Mouse (Mus musculus): Measurements from ENCODE around the gene Mecr. TPM values are rescaled to one million over a fixed set of nuclear protein-coding genes. Genes with fewer than 3 reads are reported as not detected.
A peak's percentile ranks its signal among the peaks of the same experiment; 100 is the strongest.

The Mecr gene
- polyA plus RNA-seq, 1 experiment from 2014 or later, result 39.0 TPM

DNA sequence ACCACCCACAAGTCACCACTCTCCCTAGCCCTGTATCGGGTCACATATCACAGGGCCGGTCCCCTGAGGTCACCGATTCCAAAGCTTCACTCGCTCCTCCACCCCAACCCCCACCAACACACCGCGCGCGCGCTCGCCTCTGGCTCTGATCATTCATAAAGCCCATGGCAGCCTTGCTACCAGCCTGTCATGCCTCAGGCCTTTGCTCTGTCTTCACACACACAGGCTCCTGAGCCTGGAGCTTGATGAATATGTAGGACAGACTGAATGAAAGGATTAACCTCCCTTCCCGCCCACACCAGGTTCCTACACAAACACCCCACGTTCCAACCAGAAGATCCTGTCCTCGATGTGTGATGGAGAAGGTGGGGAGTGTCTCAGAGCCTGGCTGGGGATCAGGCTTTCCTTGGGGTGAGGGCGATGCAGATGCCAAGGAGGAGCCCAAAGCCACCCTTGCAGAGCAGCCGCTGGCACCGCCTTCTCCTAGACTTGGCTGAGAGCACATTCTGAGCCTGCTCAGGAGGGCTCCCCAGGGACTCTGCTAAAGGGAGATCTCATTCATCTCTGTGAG lies 22.0 kb upstream of the Mecr start:
- H3K27ac ChIP-seq, result no peak overlapping the region; the same call in 1 of the 2 replicates
- 11% methylated on average over 16 of the region's 16 CpGs for WGBS
- H3K4me3 ChIP-seq, result no peak overlapping the region
- H3K4me1 ChIP-seq, result peaks cover 29% of the 10 kb centered on the region
- H3K4me2 ChIP-seq, result 0 out of 2 replicates have a peak overlapping the region, but pooled peaks have one; percentile 1
- no peaks in the 10 kb centered on the region for H3K27me3 ChIP-seq
- peak; percentile 36; the same call in 1 of the 2 replicates for ATAC-seq
- H3K9ac ChIP-seq, result no peak overlapping the region
- peaks cover 21% of the 10 kb centered on the region for H3K36me3 ChIP-seq (ENCODE audit: poor library complexity, severe bottlenecking)
- no peaks in the 10 kb centered on the region for H3K9me3 ChIP-seq (replicated peaks)

DNA sequence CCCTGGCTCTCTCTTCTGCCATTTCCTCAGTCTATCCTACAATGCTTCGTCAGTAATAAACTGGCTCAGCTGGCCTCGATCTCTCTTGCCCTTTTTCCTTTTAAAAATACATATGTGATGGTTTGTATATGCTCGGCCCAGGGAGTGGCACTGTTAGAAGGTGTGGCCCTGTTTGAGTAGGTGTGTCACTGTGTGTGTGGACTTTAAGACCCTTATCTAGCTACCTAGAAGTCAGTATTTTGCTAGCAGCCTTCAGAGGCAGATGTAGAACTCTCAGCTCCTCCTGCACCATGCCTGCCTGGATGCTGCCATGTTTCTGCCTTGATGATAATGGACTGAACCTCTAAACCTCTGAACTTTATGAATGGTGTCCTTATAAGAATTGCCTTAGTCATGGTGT lies 20.7 kb upstream of the Mecr start:
- ATAC-seq, result no peak
- WGBS, result 91% methylated on average over 3 of the region's 3 CpGs
- H3K36me3 ChIP-seq (ENCODE audit: poor library complexity, severe bottlenecking), result peaks cover 21% of the 10 kb centered on the region
- no peak overlapping the region for H3K4me3 ChIP-seq
- no peak overlapping the region for H3K4me2 ChIP-seq
- peaks cover 42% of the 10 kb centered on the region for H3K4me1 ChIP-seq
- no peaks in the 10 kb centered on the region for H3K9me3 ChIP-seq (replicated peaks)
- H3K27me3 ChIP-seq, result no peaks in the 10 kb centered on the region
- H3K9ac ChIP-seq, result no peak overlapping the region
- H3K27ac ChIP-seq, result no peak overlapping the region

DNA sequence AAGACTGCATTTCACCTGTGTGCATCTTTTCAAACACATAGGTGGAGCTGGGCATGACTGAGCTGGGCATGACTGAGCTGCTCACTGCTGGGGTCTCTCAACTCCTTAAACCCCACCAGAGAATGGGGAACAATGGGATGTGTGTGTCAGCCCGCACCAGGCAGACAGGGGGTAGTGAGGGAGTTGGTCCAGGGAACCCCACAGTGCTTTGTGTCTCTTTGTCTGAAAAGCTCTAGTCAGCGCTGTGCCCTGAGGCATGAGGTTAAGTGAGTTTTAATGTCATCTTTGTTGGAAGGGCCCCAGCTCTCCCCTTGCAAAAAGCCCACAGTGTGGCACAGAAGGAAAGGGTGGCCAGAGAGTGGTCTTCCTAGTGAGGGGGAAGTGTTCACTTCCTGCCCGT lies 18.3 kb upstream of the Mecr start:
- ATAC-seq, result no peak
- WGBS, result 4% methylated on average over 3 of the region's 3 CpGs
- H3K4me3 ChIP-seq, result no peak overlapping the region
- H3K27me3 ChIP-seq, result no peaks in the 10 kb centered on the region
- no peak overlapping the region for H3K27ac ChIP-seq
- no peaks in the 10 kb centered on the region for H3K9me3 ChIP-seq (replicated peaks)
- no peak overlapping the region for H3K4me2 ChIP-seq
- H3K36me3 ChIP-seq (ENCODE audit: poor library complexity, severe bottlenecking), result peaks cover 6% of the 10 kb centered on the region; the same call in 1 of the 2 replicates
- peaks cover 48% of the 10 kb centered on the region for H3K4me1 ChIP-seq
- H3K9ac ChIP-seq, result no peak overlapping the region

DNA sequence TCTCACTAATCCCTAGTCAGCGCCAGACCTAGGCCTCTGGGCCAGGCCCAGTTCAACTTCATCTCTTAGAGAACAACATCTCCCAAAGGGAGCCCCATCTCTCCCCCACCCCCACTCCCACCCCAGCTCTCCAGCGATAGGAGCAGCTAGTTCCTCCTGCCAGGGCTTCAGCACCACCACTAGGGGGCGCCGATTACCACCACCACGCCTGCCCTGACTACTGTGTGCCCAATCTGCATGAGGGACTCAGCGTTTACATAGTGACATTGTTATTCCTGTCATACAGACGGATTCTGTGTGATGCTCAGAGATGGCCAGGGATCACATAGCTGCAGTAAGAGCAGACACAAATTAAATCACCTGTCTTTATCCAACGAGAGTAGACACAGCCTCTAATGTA lies 17.4 kb upstream of the Mecr start:
- 38% methylated on average over 8 of the region's 8 CpGs for WGBS
- H3K4me3 ChIP-seq, result no peak overlapping the region
- no peak overlapping the region for H3K27ac ChIP-seq
- H3K27me3 ChIP-seq, result no peaks in the 10 kb centered on the region
- no peak overlapping the region for H3K9ac ChIP-seq
- H3K36me3 ChIP-seq (ENCODE audit: poor library complexity, severe bottlenecking), result no peaks in the 10 kb centered on the region
- no peak for ATAC-seq
- H3K9me3 ChIP-seq (replicated peaks), result no peaks in the 10 kb centered on the region
- H3K4me2 ChIP-seq, result no peak overlapping the region
- H3K4me1 ChIP-seq, result peaks cover 53% of the 10 kb centered on the region

DNA sequence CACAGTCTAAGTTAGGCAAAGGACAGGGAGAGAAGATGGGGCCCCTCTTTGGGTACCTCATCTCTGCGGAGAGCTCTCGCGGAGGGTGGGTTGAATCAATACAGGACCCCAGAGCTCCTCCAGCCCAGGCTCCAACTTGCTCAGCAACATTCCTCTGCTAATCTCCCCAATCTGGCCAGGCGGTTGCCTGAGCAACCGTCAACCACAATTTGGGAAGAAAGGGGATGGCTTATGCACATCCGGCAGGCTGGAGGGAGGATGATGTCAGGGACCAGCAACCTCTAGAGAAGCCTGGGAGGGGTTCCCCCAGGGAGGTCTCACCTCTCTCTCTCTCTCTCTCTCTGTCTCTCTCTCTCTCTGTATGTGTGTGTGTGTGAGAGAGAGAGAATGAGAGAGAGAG lies 16.4 kb upstream of the Mecr start:
- H3K27me3 ChIP-seq, result no peaks in the 10 kb centered on the region
- H3K4me2 ChIP-seq, result no peak overlapping the region
- H3K9ac ChIP-seq, result 0 out of 2 replicates have a peak overlapping the region, but pooled peaks have one; percentile 10
- H3K36me3 ChIP-seq (ENCODE audit: poor library complexity, severe bottlenecking), result no peaks in the 10 kb centered on the region
- H3K27ac ChIP-seq, result no peak overlapping the region
- peaks cover 52% of the 10 kb centered on the region for H3K4me1 ChIP-seq
- no peaks in the 10 kb centered on the region for H3K9me3 ChIP-seq (replicated peaks)
- no peak overlapping the region for H3K4me3 ChIP-seq
- 2% methylated on average over 6 of the region's 6 CpGs for WGBS
- no peak for ATAC-seq

DNA sequence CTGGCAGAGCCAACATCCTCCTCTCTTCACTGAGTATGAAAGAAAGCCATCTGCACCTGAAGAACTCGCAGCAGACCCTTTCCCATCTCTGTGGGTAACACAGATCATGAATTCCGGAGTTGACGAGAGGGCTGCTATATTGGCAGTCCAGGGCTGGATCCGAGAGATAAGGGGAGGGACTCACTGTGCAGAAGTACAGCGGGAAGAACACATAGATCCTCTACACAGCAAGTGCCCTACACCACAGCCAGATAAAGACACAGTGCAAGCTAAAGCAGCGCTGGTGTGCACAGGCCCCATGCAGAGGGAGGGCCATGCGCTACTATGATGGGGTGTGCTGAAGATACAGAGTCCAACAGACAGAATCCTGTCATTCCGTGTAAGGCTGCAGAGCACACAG lies 14.1 kb upstream of the Mecr start:
- H3K9me3 ChIP-seq (replicated peaks), result no peaks in the 10 kb centered on the region
- H3K4me3 ChIP-seq, result no peak overlapping the region
- H3K36me3 ChIP-seq (ENCODE audit: poor library complexity, severe bottlenecking), result no peaks in the 10 kb centered on the region
- ATAC-seq, result no peak
- no peaks in the 10 kb centered on the region for H3K27me3 ChIP-seq
- no peak overlapping the region for H3K4me2 ChIP-seq
- H3K27ac ChIP-seq, result no peak overlapping the region
- H3K9ac ChIP-seq, result no peak overlapping the region
- 76% methylated on average over 8 of the region's 8 CpGs for WGBS
- peaks cover 66% of the 10 kb centered on the region for H3K4me1 ChIP-seq

DNA sequence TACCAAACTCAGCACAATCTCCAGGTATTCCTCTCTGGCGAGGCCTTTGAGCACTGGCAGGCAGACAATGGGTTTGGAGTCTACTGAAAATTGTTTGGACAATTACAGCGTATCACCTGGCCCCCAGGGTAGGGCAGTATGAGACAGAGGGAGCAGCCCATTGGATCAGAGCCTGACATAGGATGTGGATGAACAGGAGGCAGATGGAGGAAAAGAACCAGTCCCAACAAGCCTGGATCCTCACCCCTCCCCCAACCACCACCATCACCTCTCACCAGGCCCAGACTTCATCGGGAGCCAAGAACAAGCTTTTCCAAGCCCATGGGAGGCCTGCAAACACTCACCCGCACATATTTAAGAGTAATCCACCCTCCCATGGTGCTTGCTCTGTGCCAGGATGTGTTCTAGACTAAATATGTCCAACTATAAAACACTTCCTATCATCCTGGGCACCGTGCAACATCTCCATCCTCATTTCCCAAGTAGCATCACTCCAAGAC lies 11.7 kb upstream of the Mecr start:
- no peak overlapping the region for H3K4me2 ChIP-seq
- H3K36me3 ChIP-seq (ENCODE audit: poor library complexity, severe bottlenecking), result no peaks in the 10 kb centered on the region
- peaks cover 13% of the 10 kb centered on the region for H3K27me3 ChIP-seq
- 80% methylated on average over 5 of the region's 5 CpGs for WGBS
- peaks cover 77% of the 10 kb centered on the region for H3K4me1 ChIP-seq
- no peak overlapping the region for H3K9ac ChIP-seq
- no peak for ATAC-seq
- no peak overlapping the region for H3K27ac ChIP-seq
- no peaks in the 10 kb centered on the region for H3K9me3 ChIP-seq (replicated peaks)
- no peak overlapping the region for H3K4me3 ChIP-seq

DNA sequence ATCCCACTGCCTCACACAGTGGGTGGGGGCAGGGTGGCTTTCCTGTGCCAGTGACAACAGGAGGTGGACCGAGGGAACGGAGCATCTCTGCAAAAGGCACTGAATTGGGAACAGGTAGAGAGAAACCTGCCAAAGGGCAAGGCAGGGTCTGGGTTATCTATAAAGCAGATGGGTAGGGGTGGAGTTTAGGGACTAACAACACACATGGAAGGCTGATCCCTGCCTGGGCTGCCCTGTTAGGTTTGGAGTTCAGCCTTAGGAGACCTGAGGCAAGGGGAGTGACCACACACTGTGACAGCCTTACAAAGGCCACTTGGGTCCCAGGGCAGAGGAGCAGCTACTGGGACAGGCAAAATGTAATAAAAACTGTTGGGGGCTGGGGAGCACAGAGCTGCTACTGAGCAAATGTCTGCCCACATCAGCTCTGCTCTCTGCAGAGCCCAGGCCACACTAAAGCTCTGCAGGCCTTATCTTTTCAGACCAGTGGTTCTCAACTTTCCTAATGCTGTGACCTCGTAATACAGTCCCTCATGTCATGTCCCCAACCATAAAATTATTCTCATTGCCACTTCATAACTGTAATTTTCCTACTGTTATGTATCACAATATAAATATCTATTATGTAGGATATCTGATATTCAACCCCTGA lies 10.4 kb upstream of the Mecr start:
- H3K9me3 ChIP-seq (replicated peaks), result no peaks in the 10 kb centered on the region
- H3K27me3 ChIP-seq, result peaks cover 17% of the 10 kb centered on the region
- H3K4me2 ChIP-seq, result no peak overlapping the region

DNA sequence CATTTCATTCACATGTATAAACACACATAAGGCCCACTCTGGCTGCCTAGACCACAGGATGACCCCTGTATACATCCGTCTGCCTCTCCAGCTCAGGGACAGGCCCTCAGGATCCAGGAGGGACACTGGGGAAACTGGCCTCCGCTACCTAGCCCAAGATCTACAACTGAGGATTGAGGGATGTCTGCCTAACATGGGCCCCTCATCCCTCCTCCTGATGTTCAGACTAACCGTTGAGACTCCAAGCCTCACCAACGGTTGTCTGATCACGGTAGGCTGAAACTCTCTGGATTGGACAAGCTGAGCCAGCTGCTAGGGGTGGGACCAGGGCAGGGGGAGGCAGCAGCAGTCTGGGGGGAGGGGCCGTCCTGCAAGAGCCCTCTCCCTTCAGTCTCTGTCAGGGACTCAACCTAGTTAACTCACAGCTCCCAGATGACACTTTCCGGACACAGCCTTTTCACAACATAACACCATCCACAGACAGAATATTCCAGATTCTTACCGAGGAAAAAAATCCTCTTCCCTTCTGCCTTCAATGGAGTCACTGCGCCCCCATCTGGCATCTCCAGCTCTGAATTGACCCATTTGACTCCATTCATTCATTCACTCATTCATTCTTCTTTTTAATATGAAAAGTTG lies 9.2 kb upstream of the Mecr start:
- H3K4me3 ChIP-seq, result no peak overlapping the region
- peak overlapping the region; percentile 46; the same call in 1 of the 2 replicates for H3K27ac ChIP-seq
- WGBS, result 29% methylated on average over 9 of the region's 9 CpGs
- no peaks in the 10 kb centered on the region for H3K9me3 ChIP-seq (replicated peaks)
- no peak overlapping the region for H3K4me2 ChIP-seq
- no peak for ATAC-seq
- peak overlapping the region; percentile 27; the same call in 1 of the 2 replicates for H3K9ac ChIP-seq
- peaks cover 81% of the 10 kb centered on the region for H3K4me1 ChIP-seq
- H3K27me3 ChIP-seq, result peaks cover 17% of the 10 kb centered on the region
- H3K36me3 ChIP-seq (ENCODE audit: poor library complexity, severe bottlenecking), result no peaks in the 10 kb centered on the region

More for the DNA sequence above, 10.4 kb upstream of the Mecr start:
- Histone ChIP-seq H3K4me1 (peaks cover 78% of the 10 kb centered on the region), H3K9ac (no peak overlapping the region), H3K36me3 (ENCODE audit: poor library complexity, severe bottlenecking) (no peaks in the 10 kb centered on the region), H3K27ac (no peak overlapping the region), H3K4me3 (no peak overlapping the region)
- no peak for ATAC-seq
- 80% methylated on average over 3 of the region's 3 CpGs for WGBS

DNA sequence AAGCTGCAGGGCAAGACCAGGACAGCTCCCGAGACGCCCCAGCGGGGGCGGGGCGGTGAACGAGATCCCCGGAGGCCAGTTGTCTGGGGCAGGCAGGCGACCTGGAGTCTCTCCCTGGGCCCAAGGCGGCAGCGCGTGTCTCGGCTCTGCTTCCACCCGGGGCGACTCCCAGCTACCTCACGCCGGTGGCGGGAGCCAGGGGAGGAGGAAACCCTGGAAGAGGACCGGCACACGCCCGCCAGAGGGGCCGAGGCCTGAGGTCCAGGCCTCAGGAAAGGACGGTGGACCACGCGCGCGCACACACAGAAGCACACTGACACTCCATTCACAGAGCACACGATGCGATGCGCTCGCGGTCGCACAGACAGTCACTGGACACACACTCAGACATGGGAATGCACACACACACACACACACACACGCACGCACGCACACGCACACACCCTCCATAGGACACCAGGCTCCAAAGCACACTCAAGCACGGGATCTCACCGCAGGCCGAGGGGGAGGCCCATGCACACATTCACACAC lies 6.9 kb upstream of the Mecr start:
- no peak for ATAC-seq
- peaks cover 34% of the 10 kb centered on the region for H3K27me3 ChIP-seq
- peak overlapping the region; percentile 74 for H3K4me3 ChIP-seq
- peak overlapping the region; percentile 98 for H3K4me2 ChIP-seq
- peaks cover 62% of the 10 kb centered on the region for H3K4me1 ChIP-seq
- no peaks in the 10 kb centered on the region for H3K9me3 ChIP-seq (replicated peaks)
- no peaks in the 10 kb centered on the region for H3K36me3 ChIP-seq (ENCODE audit: poor library complexity, severe bottlenecking)
- under 1% methylated on average over 38 of the region's 39 CpGs for WGBS
- peak overlapping the region; percentile 90 for H3K9ac ChIP-seq
- no peak overlapping the region for H3K27ac ChIP-seq

DNA sequence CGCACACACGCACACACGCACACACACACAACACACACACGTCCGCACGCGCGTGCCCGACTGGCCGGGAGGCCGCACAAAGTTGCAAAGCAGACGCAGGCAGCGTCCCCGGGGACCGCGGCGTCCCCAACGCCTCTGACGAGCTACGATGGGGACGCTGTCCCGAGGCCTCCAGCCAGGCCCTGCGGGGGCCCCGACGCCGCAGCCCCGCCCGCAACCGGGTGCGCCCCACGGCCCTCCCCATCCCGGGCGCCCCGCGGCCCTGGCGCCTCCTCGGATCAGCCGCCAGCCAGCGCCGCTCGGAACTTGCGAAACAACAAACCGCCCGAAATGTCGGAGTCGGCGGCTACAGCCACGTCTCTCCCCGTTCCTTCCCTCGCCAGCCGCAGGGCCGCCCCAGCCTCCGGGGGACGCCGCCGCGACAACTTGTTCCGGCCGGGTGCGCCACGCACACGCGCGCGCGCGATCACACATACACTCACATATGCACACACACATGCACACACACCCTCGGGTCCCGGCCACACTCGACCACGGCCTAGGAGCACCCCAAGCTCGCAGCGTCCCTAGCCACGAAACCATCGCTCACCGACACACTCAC lies 6.3 kb upstream of the Mecr start:
- Histone ChIP-seq H3K9ac (peak overlapping the region; percentile 90), H3K4me1 (peaks cover 57% of the 10 kb centered on the region), H3K27me3 (peaks cover 39% of the 10 kb centered on the region), H3K9me3 (replicated peaks) (no peaks in the 10 kb centered on the region), H3K27ac (no peak overlapping the region), H3K4me2 (peak overlapping the region; percentile 98), H3K4me3 (peak overlapping the region; percentile 74), H3K36me3 (ENCODE audit: poor library complexity, severe bottlenecking) (no peaks in the 10 kb centered on the region)
- under 1% methylated on average over 71 of the region's 76 CpGs for WGBS
- ATAC-seq, result no peak
